Mouse (Mus musculus): ENCODE measurements at regions not wholly inside any gene's neighbourhood (a gene's known extent, or its start where the extent isn't known, plus 50 kb on each side); places are given as distances from the start of the nearest gene placed in this dataset.

DNA sequence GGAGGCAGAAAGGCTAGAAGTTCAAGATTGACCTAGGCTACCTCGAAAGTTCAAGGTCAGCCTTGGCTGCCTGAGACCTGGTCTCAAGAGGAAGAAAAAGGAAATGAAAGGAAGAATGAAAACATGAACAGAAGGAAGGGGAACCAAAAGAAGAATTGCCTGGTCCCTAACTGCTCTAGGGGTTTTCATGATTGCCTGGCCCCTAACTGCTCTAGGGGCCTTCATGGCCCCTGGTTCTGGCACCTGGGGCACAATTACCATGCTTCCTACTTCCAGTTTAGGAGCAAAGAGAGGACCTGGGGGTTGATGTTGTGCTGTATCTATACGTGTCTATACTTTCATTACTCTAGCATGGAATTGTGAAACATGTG, 132.8 kb downstream of the Cd24a start:
- DNase-seq (ENCODE audit: low spot score in 2 of 2), result no peak

DNA sequence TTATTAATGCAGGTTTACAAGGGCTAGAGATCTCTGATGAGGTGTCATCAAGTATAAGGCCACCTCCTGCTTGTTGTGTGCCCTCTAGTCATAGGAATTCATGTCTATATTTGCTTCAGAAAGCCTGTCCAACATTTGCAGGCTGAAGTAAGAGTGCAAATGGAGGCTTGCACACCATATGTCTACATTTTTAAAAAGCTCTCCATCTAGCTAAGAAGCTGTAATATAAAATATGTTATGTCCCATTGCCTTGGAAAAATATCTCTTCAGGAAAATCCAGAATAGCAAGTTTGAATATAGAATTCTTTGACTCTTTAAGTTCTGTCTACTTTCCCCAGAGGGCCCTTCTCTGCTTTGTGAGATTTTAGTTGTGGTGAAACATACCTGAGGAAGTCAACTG, 134.6 kb downstream of the Cd24a start:
- no peak for DNase-seq (ENCODE audit: low spot score in 2 of 2)

DNA sequence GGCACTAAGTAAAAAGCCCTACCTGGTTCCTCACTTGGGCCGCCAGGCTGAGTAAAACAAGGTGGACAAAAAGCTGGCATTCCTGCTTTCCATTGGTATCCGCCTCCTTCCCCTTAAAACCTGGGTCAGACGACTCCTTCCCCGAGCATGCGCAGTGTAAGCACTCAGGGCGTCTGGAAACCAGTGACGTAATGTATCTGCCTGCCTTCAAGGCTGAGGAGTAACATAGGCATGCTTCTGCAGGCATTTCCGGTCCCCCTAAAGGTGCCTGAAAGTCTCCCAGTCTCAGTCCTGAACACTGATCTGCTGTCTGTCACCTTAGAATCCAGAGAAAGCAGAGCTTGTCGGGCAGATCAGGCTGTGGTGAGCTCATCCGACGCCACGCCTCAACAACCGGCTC, 140.7 kb downstream of the Cd24a start:
- no peak for DNase-seq (ENCODE audit: low spot score in 2 of 2)

DNA sequence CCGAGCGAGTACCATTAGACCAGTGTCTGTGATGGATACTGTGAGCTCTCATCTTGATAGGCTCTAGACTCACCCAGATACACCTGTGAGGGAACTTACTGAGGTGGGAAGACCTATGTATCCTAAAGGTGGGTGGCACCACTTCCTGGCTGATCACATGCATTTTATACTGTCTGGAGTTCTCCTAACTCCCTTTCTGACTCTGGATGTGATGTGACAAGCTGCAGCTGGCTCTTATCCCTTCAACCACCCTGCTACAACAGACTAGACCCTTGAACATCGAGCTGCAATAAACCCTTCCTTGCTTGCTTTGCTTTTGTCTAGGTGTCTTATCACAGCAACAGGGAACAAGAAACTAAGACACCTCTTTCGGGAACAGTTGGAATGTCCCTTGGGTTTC, 143.3 kb downstream of the Cd24a start:
- no peak for DNase-seq (ENCODE audit: low spot score in 2 of 2)

DNA sequence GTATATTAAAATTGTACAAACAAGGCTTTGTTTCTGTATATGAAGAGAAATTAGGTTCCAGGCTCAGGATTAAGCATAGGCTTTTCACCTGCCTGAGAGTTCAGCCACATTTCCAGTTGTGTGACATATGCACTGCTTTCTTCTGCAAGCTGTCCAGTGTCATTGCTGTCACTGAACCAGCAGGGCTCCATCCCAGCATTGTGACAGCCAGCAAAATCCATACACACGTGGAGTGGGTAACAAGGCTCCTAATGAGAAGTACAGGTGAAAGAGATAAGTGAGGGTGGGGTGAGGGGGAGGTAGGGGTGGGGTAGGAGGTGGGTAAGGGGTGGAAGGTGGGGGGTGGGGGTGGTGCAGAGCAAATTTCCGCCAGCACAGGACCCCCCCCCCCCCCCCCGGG, 144.1 kb downstream of the Cd24a start:
- DNase-seq (ENCODE audit: low spot score in 2 of 2), result no peak

DNA sequence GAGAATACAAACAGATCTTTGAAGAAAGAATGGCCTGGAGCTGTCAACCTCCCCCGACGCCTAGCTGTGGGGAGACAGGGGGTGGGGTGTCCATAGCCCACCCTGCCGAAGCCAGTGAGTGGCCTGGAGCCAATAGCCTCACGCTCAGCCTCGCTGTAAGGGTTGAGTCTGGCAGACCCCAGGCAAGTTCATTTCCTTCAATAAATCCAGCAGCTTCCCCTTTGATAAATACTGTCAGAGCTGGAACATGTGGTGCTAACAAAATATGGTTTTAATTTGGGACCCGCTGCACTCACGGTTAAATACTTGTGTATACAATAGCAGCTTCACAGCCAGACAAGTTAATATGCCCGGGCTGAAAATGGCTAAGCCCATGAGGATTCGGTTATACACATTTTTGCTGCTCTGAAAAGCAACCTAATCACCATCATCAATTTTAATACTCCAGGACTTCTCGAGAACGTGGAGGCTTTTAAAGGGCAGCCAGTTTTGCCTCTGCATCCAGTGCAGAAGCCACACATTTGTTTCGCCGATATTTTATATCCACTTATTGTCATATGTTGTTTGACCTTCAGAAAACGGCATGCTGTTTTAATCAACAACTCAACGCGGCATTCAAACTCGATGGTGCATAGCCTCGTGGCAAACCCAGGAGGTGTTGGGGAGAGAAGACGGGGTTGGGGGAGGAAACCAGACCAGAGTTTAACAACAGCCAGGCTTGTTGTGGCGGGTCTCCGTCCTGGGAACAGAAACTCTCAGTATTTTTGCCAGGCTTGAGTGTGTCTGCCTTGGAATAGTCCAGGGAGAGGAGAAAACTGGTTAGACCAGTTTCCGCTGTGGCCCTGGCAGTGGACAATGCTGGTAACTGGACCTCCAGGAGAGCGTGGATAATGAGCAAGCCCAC, 144.9 kb downstream of the Cd24a start:
- DNase-seq (ENCODE audit: low spot score in 2 of 2), result no peak

DNA sequence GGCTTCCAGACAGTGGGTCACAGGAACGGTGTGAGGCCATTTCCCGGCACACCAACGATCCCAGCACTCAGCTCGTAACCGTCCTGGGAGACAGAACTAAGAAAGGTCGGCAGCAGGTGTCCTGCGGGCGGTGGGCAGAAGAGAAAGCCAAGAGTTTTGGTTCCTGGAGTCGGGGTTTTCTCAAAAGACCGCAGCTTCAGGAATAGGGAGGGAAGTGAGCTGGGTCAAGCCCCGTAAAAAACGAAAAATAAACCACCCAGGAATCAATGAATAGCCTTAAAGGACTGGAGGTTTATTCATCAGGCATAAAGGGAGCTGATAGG, 145.5 kb downstream of the Cd24a start:
- no peak for DNase-seq (ENCODE audit: low spot score in 2 of 2)

DNA sequence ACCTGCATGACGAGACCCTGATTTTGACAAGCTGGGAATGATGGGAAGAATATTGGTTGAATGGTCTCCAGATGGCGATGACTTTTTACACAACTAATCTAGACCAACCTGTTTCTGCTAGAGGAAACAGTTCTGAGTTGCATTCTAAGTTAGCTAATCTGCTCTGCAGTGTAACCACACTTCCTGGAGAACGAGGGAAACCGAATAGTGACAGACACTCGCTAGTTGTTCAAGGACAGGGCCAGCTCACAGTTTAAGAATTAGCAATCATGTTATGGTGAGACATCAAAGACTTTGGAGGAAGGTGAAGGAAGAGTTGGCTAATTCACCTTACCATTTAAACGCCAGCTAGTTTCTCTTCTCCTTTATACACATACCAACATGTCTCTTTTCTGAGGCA, 149.7 kb downstream of the Cd24a start:
- DNase-seq (ENCODE audit: low spot score in 2 of 2), result no peak

DNA sequence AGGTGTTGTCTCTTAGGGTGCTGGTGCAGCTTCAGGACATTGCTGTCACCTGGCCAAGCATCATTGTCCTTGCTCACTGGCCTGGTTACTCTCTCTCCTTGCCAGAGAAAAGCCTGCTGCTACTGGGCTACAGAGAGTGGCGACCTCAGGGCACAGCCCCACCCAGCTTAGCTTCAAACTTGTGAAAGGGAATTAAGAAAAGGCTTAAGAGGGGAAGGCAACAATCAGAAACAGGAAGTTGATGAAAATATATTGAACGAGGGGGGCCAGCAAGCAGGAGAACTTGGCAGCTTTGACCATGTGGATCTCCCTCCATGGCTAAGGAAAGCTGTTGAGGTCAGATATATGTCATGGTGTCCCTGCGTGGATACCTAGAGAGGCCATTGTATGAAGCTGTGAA, 151.1 kb downstream of the Cd24a start:
- DNase-seq (ENCODE audit: low spot score in 2 of 2), result no peak

DNA sequence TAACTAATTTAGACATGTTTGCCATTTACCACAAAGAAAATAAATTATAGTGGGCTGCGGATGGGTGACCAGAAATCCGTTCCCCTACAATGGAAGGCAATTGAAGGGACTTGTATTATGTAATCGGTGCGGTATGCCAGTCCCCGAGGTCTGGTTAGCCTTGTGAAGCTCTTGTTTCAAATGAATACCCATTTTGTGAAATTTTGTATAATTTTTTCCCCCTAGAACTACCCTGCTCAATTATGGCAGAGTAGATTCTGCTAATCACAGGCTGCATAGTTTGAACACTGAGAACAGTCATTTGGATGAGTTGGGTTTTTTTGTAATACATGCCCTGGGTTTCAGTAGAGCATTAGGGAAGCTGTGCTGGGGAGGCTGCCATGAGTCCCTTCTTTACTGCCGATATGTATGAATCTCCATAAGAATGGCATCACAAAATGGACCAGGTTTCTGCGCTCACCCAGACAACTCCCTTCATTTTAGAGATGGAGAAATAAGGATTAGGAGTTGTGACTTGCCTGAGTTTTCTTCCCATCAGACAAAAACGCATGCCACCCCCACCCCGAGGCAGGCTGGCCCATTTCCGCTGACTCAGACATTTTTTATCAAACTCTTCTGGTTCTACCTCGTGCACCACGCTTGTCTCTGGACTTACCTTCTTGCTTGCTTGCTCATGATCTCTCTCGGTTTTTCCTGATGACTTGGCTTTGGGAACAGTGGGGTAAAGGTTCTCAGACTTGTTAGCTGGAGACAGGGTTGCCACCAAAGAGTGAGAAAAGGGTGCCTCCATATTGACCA, 155.7 kb downstream of the Cd24a start:
- DNase-seq (ENCODE audit: low spot score in 2 of 2), result no peak

DNA sequence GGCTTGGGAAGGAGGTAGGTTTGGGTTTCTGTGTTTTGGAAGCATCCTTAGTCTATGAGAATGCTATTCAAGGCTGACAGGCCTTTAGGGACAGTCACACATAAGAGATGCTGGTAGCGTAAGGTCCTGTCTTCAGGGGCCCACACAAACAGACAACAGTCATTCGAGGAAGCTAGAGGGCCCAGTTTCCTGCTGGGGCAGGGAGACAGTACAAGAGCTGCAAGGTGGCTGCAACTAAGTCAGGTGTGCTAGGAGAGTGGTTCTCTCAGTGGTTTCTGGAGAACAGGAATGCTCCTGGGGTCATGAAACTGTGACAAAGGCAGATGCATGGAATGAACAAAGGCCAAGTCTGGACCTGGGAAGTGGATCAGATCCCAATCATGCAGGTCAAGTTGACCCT, 161.1 kb downstream of the Cd24a start:
- no peak for DNase-seq (ENCODE audit: low spot score in 2 of 2)

DNA sequence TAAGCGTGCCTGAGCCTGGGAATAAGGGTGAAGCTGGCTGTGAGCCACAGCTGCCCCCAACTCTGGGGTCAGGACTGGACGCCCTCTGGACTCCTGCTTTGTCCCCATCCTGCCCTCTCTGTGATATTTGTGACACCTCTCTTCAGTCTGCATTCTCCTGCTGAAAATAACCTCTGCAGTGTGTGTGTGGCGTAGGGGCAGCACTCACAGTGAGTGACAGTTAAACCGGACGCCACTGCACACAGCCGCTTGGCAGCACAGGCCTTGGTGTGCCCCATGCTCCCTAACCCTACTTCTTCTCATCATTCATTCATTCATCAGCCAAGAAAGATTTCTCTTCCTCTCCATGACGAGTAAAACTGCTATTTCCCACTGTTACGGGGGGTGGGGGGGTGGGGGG, 161.6 kb downstream of the Cd24a start:
- no peak for DNase-seq (ENCODE audit: low spot score in 2 of 2)

DNA sequence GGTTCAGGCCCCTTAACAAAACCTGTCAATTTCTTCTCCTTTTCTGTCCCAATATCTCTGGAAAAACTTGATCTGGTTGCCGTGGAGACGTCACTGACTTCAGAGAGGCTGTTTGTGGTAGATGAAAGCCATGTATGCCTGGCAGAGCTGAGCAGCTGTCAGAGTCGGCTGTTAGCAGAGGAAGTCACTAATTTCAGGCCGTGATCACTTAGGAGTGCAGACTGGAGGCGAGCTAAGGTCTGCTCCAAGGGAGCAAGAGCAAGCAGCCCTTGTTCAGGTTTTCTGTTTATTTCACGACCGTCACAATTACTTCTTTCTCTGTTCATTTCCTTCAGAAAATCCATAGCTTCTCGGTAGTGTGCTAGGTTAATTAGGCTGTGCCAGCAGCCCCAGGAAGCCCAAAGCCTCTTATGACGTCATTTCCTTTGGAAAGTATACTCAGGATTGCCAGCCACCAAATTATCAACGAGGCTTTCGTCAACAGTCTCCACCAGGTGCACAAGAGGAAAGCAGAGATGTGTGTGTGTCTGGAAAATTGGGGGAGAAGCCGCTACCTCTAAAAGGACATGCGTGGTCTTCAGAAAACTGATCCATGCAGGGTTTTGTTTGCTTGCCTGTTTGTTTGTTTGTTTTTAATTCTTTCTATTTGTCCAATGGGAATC, 161.2 kb downstream of the Qrsl1 start:
- DNase-seq (ENCODE audit: low spot score in 2 of 2), result peak; percentile 4 to 39

DNA sequence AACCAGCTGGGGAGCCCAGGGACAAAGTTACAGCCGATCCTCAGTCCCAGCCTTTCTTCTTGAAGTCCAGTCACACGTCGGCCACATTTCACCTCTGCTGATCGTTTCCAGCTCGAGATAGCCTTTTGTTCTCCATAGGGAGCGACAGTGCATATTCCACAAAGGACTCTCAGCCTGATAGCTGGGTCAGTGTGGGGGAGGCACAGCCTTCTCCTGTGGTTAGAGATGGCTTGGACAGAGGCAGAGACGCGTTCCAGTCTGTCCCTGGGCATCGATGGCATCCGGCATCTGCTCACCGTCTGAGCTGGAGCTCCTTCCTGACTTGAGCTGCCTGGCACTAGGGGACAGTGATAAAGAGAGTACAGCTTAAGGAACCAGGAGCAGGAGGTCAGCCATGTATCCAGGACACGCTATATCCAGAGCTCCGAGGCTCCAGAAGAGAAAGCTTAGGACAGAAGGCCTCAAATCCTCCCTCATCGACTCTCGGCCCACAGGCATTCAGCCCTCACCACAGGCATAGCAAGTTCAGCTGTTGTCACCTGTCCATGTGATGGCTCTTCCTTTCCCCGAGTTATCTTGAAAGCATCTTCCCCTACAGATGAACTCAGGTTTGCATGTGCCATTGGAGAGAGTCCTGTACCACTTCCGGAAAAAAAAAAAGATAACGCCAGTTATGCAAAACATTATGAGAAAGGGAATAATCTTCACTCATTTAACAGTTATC, 160.0 kb downstream of the Qrsl1 start:
- no peak for DNase-seq (ENCODE audit: low spot score in 2 of 2)

DNA sequence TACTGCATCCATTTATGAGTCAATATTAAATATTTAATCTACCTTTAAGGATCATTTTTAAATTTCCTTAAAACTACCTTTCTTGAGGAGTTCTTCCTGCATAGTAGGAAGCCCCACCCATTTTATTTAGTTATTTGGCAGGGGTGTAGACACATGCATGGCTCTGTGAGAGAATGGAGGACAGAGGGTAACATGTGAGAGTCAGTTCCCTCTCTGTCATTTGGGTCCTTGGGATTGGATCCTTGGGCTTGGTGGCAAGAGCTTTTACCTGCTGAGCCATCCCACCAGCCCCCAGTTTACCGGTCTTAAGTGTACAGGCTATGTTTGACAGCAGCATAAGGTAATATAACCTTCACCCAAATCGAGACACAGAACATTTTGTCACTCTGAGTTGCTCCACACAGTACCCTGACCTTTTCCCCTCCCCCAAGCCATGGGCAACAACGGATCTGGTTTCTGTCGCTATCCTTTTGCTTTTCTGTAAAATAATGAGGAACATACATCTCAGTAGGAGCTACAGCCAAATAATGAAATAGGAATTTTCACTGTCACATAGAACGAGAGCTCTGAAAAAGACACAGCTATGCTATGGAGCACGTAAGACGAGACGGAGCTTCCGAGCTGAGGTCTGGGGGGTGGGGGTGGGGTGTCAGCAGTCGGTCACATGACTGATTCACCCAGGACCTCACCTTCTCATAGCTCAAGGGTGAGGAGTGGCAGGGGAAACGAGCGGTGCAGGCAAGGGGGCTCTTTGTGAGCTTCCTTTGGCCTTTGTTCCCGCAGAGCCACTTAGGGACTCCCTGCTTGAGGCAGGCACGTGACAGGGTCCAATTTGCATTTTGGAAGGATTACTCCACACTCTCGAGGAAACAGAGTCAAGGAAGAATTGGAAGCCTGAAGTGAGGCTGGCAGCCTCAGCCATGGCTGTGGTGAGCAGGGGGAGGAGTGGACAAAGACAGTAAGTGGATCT, 159.2 kb downstream of the Qrsl1 start:
- DNase-seq (ENCODE audit: low spot score in 2 of 2), result no peak

DNA sequence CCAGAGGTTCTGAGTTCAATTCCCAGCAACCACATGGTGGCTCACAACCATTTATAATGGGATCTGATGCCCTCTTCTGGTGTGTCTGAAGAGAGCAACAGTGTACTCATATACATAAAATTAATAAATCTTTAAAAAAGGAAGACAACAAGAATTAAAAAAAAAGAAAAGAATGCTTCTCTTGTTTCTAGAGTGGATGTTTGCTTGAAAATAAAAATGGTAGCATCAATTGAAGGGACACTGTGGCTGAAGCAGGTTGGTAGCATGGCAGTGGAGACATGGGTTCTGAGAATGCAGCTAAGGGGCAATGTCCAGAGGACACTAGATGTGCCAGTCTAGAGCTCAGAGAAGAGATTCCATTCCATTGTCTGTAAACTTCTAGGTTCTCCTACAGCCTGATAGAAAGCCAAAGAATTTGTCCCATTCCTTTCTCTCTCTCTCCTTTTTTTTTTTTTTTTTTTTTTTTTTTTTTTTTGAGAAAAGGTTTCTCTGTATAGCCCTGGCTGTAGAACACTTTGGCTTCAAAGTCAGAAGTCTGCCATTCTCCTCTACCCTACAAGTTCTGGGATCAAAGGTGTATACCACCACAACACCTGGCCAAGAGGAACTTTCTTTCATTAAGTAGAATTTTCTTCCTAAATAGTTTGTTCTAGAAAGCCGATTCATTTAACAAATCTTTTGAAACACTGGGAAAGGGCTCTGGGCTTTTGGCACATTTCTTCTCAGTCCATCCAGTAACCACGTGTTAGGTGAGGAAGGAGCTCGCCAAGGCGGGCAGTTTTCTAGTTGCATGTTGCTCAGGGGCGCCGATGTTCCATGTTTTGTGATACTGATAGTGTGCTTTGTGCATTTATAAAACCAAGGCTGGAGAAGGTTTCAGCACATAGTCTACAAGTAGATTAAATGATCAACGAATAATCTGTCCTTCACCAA, 158.1 kb downstream of the Qrsl1 start:
- DNase-seq (ENCODE audit: low spot score in 2 of 2), result no peak

DNA sequence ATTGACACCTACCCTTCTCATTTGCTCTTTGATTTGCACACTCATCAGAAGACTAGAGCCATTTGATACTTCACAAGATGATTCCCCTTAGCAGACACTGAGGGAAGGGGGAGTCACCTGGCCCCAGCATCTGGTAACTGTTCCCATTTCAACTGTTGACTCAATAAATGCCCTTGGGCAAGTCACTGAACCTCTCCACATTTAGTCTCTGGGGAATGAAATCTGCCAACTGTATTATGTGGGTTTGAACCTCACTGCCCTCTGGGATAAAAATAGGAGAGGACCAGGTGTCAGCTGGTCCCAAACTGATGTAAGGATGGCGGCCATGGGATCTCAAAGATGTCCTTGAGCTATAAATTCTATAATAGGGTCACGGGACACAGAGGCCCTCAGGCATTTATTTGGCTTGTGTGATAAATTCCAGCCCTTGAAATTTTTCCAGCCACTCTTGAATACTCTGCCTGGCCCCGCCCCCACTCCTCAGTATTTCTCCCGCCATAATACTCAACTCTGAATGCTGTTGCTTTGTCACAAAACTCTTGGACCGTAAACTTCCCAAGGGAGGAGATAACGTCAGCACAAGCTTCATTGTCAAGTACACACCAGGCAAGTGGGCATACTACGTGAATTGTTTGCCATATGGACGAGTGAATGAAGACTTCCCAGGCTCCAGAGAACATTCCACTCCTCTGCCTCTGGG, 155.5 kb downstream of the Qrsl1 start:
- DNase-seq (ENCODE audit: low spot score in 2 of 2), result no peak

DNA sequence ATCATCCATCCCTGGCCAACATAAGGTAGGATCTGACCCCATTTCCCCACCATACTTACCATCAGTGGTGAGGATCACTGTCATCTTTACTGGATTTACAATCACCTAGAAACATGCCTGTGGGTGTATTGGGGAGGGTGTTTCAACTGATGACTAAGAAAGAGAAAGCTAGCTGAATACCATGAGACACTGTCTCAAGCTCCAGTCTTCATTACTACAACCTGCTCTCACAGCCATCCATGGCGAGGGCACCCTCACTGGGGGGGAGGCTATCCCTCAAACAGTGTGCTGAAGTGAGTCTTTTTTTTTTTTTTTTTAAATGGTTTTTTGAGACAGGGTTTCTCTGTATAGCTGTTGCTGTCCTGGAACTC, 154.9 kb downstream of the Qrsl1 start:
- DNase-seq (ENCODE audit: low spot score in 2 of 2), result no peak

DNA sequence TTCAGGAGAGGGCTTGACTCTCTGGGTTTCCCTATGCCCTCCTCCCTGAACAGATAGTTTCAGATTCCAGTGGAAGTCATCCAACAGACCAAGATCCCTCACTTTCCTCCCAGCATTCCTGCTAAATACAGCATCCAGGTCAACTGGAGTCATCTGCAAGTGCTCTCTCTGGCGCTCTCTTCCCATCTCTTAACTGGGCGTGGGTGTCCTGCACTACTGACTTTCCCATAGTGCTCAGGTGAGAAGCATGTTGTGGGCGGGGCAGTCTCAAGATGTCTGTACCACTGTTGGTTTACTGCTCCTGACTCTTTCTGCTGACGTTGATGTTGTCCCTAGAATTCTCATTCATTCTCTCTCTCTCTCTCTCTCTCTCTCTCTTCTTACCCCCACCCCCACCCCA, 154.0 kb downstream of the Qrsl1 start:
- no peak for DNase-seq (ENCODE audit: low spot score in 2 of 2)

Data from natural killer cell, adult 2 months (primary cell).